Mouse (Mus musculus) myocyte (in vitro differentiated cells): ENCODE results near the gene Cers6. TPM values are rescaled to one million over a fixed set of nuclear protein-coding genes. Genes with fewer than 3 reads are reported as not detected.

Experiments
- H3K27me3 ChIP-seq: one replicate; pipeline ENCODE4 v1.6.1; 2011; ENCODE audit not compliant: control insufficient read depth, insufficient read depth, insufficient read length
- H3K36me3 ChIP-seq: one replicate; pipeline ENCODE4 v1.6.1; 2011; ENCODE audit not compliant: control insufficient read depth, insufficient read depth
- H3K4me2 ChIP-seq: one replicate; pipeline ENCODE4 v1.6.1; 2011; ENCODE audit warnings: low read depth, control low read depth
- H3K4me3 ChIP-seq: one replicate; pipeline ENCODE4 v1.5.1; 2011; ENCODE audit warnings: mild to moderate bottlenecking, control low read depth, moderate library complexity
- H3K79me2 ChIP-seq: one replicate; pipeline ENCODE4 v1.6.1; 2011; ENCODE audit not compliant: control insufficient read depth, insufficient read depth
- H3ac ChIP-seq: one replicate; pipeline ENCODE4 v1.6.1; 2011; ENCODE audit not compliant: control insufficient read depth, insufficient read length
- CEBPB ChIP-seq: IDR thresholded peaks from 2 replicates; pipeline ENCODE4 v1.6.1; 2011; ENCODE audit warnings: mild to moderate bottlenecking, moderate library complexity; ENCODE audit not compliant: poor library complexity, insufficient read depth, severe bottlenecking
- E2F4 ChIP-seq: IDR thresholded peaks from one replicate; pipeline ENCODE4 v1.6.1; 2011; ENCODE audit warnings: mild to moderate bottlenecking, control low read depth, moderate library complexity; ENCODE audit not compliant: insufficient read depth
- MAX ChIP-seq: IDR thresholded peaks from one replicate; pipeline ENCODE4 v1.6.1; 2011; ENCODE audit warnings: low read depth, mild to moderate bottlenecking, control low read depth
- MYOD1 ChIP-seq, 3 experiments: IDR thresholded peaks; one replicate each; pipeline ENCODE4 v1.6.1; 2011; ENCODE audit warnings: control low read depth in 2 of 3, low read depth in 2 of 3, mild to moderate bottlenecking in 2 of 3, moderate library complexity in 1 of 3; ENCODE audit not compliant: insufficient read length in 2 of 3, control insufficient read depth in 1 of 3
- MYOG ChIP-seq, 3 experiments: IDR thresholded peaks; one replicate each; pipeline ENCODE4 v1.6.1; 2011; ENCODE audit warnings: control low read depth in 2 of 3, low read depth in 2 of 3, mild to moderate bottlenecking in 2 of 3; ENCODE audit not compliant: insufficient read length in 2 of 3, control insufficient read depth in 1 of 3, insufficient read depth in 1 of 3
- POLR2A ChIP-seq: IDR thresholded peaks from one replicate; pipeline ENCODE4 v1.6.1; 2011; ENCODE audit warnings: low read depth, mild to moderate bottlenecking, control low read depth, moderate library complexity; ENCODE audit not compliant: insufficient read length
- POLR2AphosphoS2 ChIP-seq: IDR thresholded peaks from one replicate; pipeline ENCODE4 v1.6.1; 2011; ENCODE audit warnings: low read depth, control low read depth; ENCODE audit not compliant: insufficient read length
- REST ChIP-seq: IDR thresholded peaks from one replicate; pipeline ENCODE4 v1.6.1; 2011; ENCODE audit warnings: mild to moderate bottlenecking, control low read depth, moderate library complexity; ENCODE audit not compliant: insufficient read depth, insufficient read length
- SRF ChIP-seq: IDR thresholded peaks from one replicate; pipeline ENCODE4 v1.6.1; 2011; ENCODE audit warnings: low read depth; ENCODE audit not compliant: control insufficient read depth, insufficient read length
- TCF12 ChIP-seq: IDR thresholded peaks from one replicate; pipeline ENCODE4 v1.6.1; 2011; ENCODE audit warnings: mild to moderate bottlenecking, control low read depth; ENCODE audit not compliant: poor library complexity, insufficient read depth, severe bottlenecking
- TCF3 ChIP-seq: IDR thresholded peaks from one replicate; pipeline ENCODE4 v1.6.1; 2011; ENCODE audit warnings: low read depth, control low read depth; ENCODE audit not compliant: insufficient read length
- USF1 ChIP-seq: IDR thresholded peaks from one replicate; pipeline ENCODE4 v1.6.1; 2011; ENCODE audit warnings: low read depth, mild to moderate bottlenecking, control low read depth, moderate library complexity
- polyA plus RNA-seq: library from polyadenylated mRNA; unstranded; fragments of >200 nt; fragmentation: generic; extraction: Trizol; gene quantifications from one replicate; pipeline ENCODE4 v1.2.1, GENCODE M21; 2012; ENCODE audit warnings: missing spikeins

The Cers6 gene
- polyA plus RNA-seq, 1 experiment = 16.5 TPM

DNA sequence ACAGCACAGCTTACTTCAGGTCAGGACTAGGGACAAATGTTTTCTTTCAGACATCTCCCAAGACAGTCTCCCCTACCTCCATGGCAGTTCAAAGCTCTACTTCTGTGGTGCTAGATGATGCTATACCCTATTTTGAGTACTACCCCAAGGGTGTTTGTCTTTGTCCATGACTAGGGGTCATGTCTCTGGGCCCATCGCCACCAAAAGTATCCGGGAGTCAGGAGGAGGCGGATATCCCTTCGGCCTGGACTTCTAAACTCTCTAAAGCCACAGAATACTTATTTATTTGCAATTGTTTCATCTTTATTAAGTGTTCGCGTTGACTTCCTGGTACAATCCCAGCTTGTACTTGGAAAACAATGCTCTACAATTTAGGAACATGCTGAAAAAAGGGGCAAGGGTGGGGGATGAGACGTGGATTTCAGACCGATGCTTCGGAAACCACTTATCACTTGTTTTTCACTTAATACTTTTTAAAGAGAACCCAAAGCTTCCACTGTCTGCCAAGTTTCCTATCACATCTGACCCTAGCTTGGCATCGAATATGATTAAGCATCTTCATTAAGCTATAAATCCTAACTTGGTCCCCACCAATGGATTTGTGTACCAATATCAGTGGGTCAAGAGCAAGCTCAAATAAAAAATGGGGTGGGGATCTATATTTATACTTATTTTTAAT, 276.3 kb downstream of the Cers6 start:
- TF ChIP-seq SRF = no peak
- no peak for TF ChIP-seq REST
- TF ChIP-seq MYOG (IDR thresholded peaks at IDR 0.05; ENCODE audit: control insufficient read depth in 1 of 3, insufficient read depth in 1 of 3, insufficient read length in 2 of 3, low read depth in 2 of 3) = no peak
- TF ChIP-seq TCF3 = no peak
- no peak for TF ChIP-seq POLR2AphosphoS2
- TF ChIP-seq USF1 = no peak
- TF ChIP-seq E2F4 = no peak
- no peak for TF ChIP-seq MAX
- TF ChIP-seq CEBPB = no peak
- no peak for TF ChIP-seq POLR2A
- no peak for TF ChIP-seq TCF12
- TF ChIP-seq MYOD1 (IDR thresholded peaks at IDR 0.05; ENCODE audit: control insufficient read depth in 1 of 3, insufficient read length in 2 of 3, low read depth in 2 of 3) = no peak

GRCm38 (mm10) chr2:69138759-69139158, 277.5 kb downstream of the Cers6 start:
- no peaks in the 10 kb centered on the region for H3K79me2 ChIP-seq
- peak; percentile 75 to 86 (median 77) for TF ChIP-seq MYOG (IDR thresholded peaks at IDR 0.05; ENCODE audit: control insufficient read depth in 1 of 3, insufficient read depth in 1 of 3, insufficient read length in 2 of 3, low read depth in 2 of 3)
- TF ChIP-seq SRF = no peak
- TF ChIP-seq TCF12 = peak; percentile 76
- TF ChIP-seq MAX = no peak
- no peak for TF ChIP-seq E2F4
- peak; percentile 71 to 95 (median 94) for TF ChIP-seq MYOD1 (IDR thresholded peaks at IDR 0.05; ENCODE audit: control insufficient read depth in 1 of 3, insufficient read length in 2 of 3, low read depth in 2 of 3)
- TF ChIP-seq CEBPB = no peak
- TF ChIP-seq USF1 = no peak
- no peak for TF ChIP-seq TCF3
- no peak for TF ChIP-seq POLR2AphosphoS2
- no peak for TF ChIP-seq POLR2A
- TF ChIP-seq REST = no peak
- H3K36me3 ChIP-seq = no peaks in the 10 kb centered on the region
- H3ac ChIP-seq = no peak overlapping the region
- H3K27me3 ChIP-seq = no peaks in the 10 kb centered on the region
- peak overlapping the region; percentile 16 for H3K4me2 ChIP-seq
- no peak overlapping the region for H3K4me3 ChIP-seq

More for the DNA sequence above, 276.3 kb downstream of the Cers6 start:
- no peak overlapping the region for H3K4me3 ChIP-seq
- H3K27me3 ChIP-seq = no peaks in the 10 kb centered on the region
- no peak overlapping the region for H3K4me2 ChIP-seq
- no peaks in the 10 kb centered on the region for H3K79me2 ChIP-seq
- no peak overlapping the region for H3ac ChIP-seq
- no peaks in the 10 kb centered on the region for H3K36me3 ChIP-seq

DNA sequence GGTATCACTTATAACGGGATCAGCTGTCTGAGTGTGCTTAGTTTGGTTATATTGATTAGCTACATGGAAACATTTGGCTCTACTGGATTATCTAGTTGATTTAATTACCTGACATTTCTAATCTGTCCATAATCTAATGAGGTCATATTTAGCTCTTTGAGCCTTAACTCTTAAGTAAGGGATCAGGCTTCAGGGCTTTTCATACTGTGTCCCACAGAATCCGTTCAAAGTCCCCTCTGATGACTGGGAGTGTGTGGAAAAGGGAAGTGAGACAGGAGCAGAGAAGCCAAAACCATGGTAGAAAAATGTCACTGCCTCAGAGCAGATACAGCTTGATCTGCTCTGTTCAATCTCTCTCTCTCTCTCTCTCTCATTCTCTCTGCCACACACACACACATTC, 279.0 kb downstream of the Cers6 start:
- H3K4me2 ChIP-seq = no peak overlapping the region
- H3K27me3 ChIP-seq = no peaks in the 10 kb centered on the region
- no peak overlapping the region for H3K4me3 ChIP-seq
- H3K36me3 ChIP-seq = no peaks in the 10 kb centered on the region
- H3ac ChIP-seq = no peak overlapping the region
- no peaks in the 10 kb centered on the region for H3K79me2 ChIP-seq
- TF ChIP-seq CEBPB (no peak), MYOG (IDR thresholded peaks at IDR 0.05; ENCODE audit: control insufficient read depth in 1 of 3, insufficient read depth in 1 of 3, insufficient read length in 2 of 3, low read depth in 2 of 3) (no peak)

- Histone ChIP-seq H3K79me2 (no peaks in the 10 kb centered on the region), H3ac (no peak overlapping the region), H3K4me2 (no peak overlapping the region), H3K27me3 (no peaks in the 10 kb centered on the region), H3K4me3 (no peak overlapping the region), H3K36me3 (no peaks in the 10 kb centered on the region)
- no peak for TF ChIP-seq TCF12
- TF ChIP-seq MAX = no peak
- TF ChIP-seq TCF3 = no peak
These were observed 279.6 kb downstream of the Cers6 start for GRCm38 (mm10) chr2:69140816-69141215.

GRCm38 (mm10) chr2:69148691-69149090, 287.4 kb downstream of the Cers6 start:
- H3K4me2 ChIP-seq = no peak overlapping the region
- H3K4me3 ChIP-seq = no peak overlapping the region
- TF ChIP-seq REST (no peak), USF1 (no peak)
- H3K27me3 ChIP-seq = no peaks in the 10 kb centered on the region
- no peaks in the 10 kb centered on the region for H3K79me2 ChIP-seq
- no peak overlapping the region for H3ac ChIP-seq
- H3K36me3 ChIP-seq = no peaks in the 10 kb centered on the region
